Mouse (Mus musculus) layer of hippocampus, postnatal 14 days (tissue): ENCODE measurements at regions not wholly inside any gene's neighbourhood (a gene's known extent, or its start where the extent isn't known, plus 50 kb on each side); places are given as distances from the start of the nearest gene placed in this dataset.
A peak's percentile ranks its signal among the peaks of the same experiment; 100 is the strongest.

Source experiments
- DNase-seq, 2 experiments: peaks; one replicate each; pipeline ENCODE4 v3.0.0; 2021 to 2022; ENCODE audit warnings: low spot score in 2 of 2, mixed read lengths in 1 of 2

- DNase-seq = no peak
Observed at GRCm38 (mm10) chr15:96944741-96945140, 111.0 kb downstream of the Slc38a4 start.

- no peak for DNase-seq
Observed at GRCm38 (mm10) chr15:96942651-96943050, 113.1 kb downstream of the Slc38a4 start.

- no peak for DNase-seq
Observed at GRCm38 (mm10) chr15:96938406-96938805, 117.3 kb downstream of the Slc38a4 start.

GRCm38 (mm10) chr15:96937623-96938022 is 118.1 kb downstream of the Slc38a4 start:
- no peak for DNase-seq

- DNase-seq = peak; percentile 82 to 96
Observed at GRCm38 (mm10) chr15:96936705-96937346, 118.9 kb downstream of the Slc38a4 start.

GRCm38 (mm10) chr15:96936216-96936615 is 119.5 kb downstream of the Slc38a4 start:
- no peak for DNase-seq

GRCm38 (mm10) chr15:96933451-96933850 is 122.3 kb downstream of the Slc38a4 start:
- DNase-seq = peak; percentile 21 to 64

- DNase-seq = no peak
Observed at GRCm38 (mm10) chr15:96930531-96930930, 125.2 kb downstream of the Slc38a4 start.

GRCm38 (mm10) chr15:96929788-96930187 is 126.0 kb downstream of the Slc38a4 start:
- DNase-seq = no peak

- no peak for DNase-seq
Observed at GRCm38 (mm10) chr15:96928692-96929091, 127.1 kb downstream of the Slc38a4 start.

- DNase-seq = no peak
Observed at GRCm38 (mm10) chr15:96927674-96928073, 128.1 kb downstream of the Slc38a4 start.

GRCm38 (mm10) chr15:96926660-96927059 is 129.1 kb downstream of the Slc38a4 start:
- DNase-seq = no peak

- no peak for DNase-seq
Observed at GRCm38 (mm10) chr15:96916586-96916985, 139.2 kb downstream of the Slc38a4 start.

- DNase-seq = no peak
Observed at GRCm38 (mm10) chr15:96915544-96915943, 140.2 kb downstream of the Slc38a4 start.

- DNase-seq = no peak
Observed at GRCm38 (mm10) chr15:96914988-96915387, 140.8 kb downstream of the Slc38a4 start.

GRCm38 (mm10) chr15:96905520-96905919 is 150.2 kb downstream of the Slc38a4 start:
- DNase-seq = no peak

- DNase-seq = no peak
Observed at GRCm38 (mm10) chr15:96903461-96903860, 152.3 kb downstream of the Slc38a4 start.

- DNase-seq = no peak
Observed at GRCm38 (mm10) chr15:96902781-96903180, 153.0 kb downstream of the Slc38a4 start.

- DNase-seq = no peak
Observed at GRCm38 (mm10) chr15:96901616-96902015, 154.1 kb downstream of the Slc38a4 start.

- no peak for DNase-seq
Observed at GRCm38 (mm10) chr15:96898285-96898684, 157.5 kb downstream of the Slc38a4 start.

GRCm38 (mm10) chr15:96884901-96885300 is 170.9 kb downstream of the Slc38a4 start:
- no peak for DNase-seq

GRCm38 (mm10) chr15:96883754-96884153 is 172.0 kb downstream of the Slc38a4 start:
- DNase-seq = no peak

- DNase-seq = no peak
Observed at GRCm38 (mm10) chr15:96882211-96882610, 173.5 kb downstream of the Slc38a4 start.
